Mouse (Mus musculus) urinary bladder, postnatal 25 days (tissue): ENCODE results near the gene Akr1b3.

Experiments used
- DNase-seq: peaks from one replicate; pipeline ENCODE4 v3.0.0; 2022; ENCODE audit warnings: low spot score

Gene Akr1b3

GRCm38 (mm10) chr6:34258546-34258945, 58.7 kb downstream of the Akr1b3 start:
- DNase-seq, result no peak
